ENCODE assay signal across 9 mouse cellular contexts in genomic region chr13:20297841-20298240, GRCm38 (mm10).
DNase-seq lines count a peak whose midpoint lies in the region; ATAC-seq and TF ChIP-seq lines count a peak whose summit lies in the region.
"Had no signal": no experiment of that assay in that cellular context is flagged by ENCODE, and none has a peak within 500 bp of the region (broad histone marks: within the 10 kb centered on the region; RNA-seq: fewer than 3 reads in every experiment).

No protein-coding gene starts in this region.

- H3K4me2 ChIP-seq in embryonic facial prominence, embryonic 14.5 days (ENCODE audit: low read depth, low read length), result no peak overlapping the region
- H3K4me2 ChIP-seq in hindbrain, embryonic 16.5 days (ENCODE audit: low read length), result no peak overlapping the region
- no peak overlapping the region for H3K4me2 ChIP-seq in limb, embryonic 11.5 days (ENCODE audit: low read depth, severe bottlenecking)

- TF ChIP-seq CTCF in testis, adult 2 months (IDR thresholded peaks at IDR 0.05; ENCODE audit: control insufficient read depth, insufficient read depth, insufficient replicate concordance, low read depth, low read length), result peak; percentile 54; the same call in 1 of the 2 replicates

- H3K4me1 ChIP-seq in testis, adult 2 months (ENCODE audit: control insufficient read depth, insufficient read depth, low read length), result no peaks in the 10 kb centered on the region
- no peaks in the 10 kb centered on the region for H3K4me1 ChIP-seq in embryonic facial prominence, embryonic 14.5 days (ENCODE audit: control insufficient read depth, insufficient read depth, low read length)
- H3K4me1 ChIP-seq in hindbrain, embryonic 16.5 days (ENCODE audit: control insufficient read depth, insufficient read depth, low read depth, low read length), result no peaks in the 10 kb centered on the region
- H3K4me1 ChIP-seq in limb, embryonic 11.5 days (ENCODE audit: control insufficient read depth, insufficient read depth, low read length), result no peaks in the 10 kb centered on the region

- TF ChIP-seq POLR2A in testis, adult 2 months (IDR thresholded peaks at IDR 0.05; ENCODE audit: control insufficient read depth, low read depth, low read length), result no peak

- H3K27me3 ChIP-seq in testis, adult 2 months (ENCODE audit: control insufficient read depth, insufficient read depth, low read length), result no peaks in the 10 kb centered on the region
- no peaks in the 10 kb centered on the region for H3K27me3 ChIP-seq in embryonic facial prominence, embryonic 14.5 days (replicated peaks; ENCODE audit: control insufficient read depth, insufficient read depth, low read length)
- H3K27me3 ChIP-seq in hindbrain, embryonic 16.5 days (replicated peaks; ENCODE audit: control insufficient read depth, insufficient read depth, low read length), result no peaks in the 10 kb centered on the region
- H3K27me3 ChIP-seq in limb, embryonic 11.5 days (ENCODE audit: control insufficient read depth, insufficient read depth, low read length), result no peaks in the 10 kb centered on the region

- no peaks in the 10 kb centered on the region for H3K9me3 ChIP-seq in embryonic facial prominence, embryonic 14.5 days (ENCODE audit: control insufficient read depth, low read length)
- H3K9me3 ChIP-seq in hindbrain, embryonic 16.5 days (ENCODE audit: control insufficient read depth, low read length), result no peaks in the 10 kb centered on the region
- H3K9me3 ChIP-seq in limb, embryonic 11.5 days (ENCODE audit: control insufficient read depth, low read length), result no peaks in the 10 kb centered on the region

- H3K9ac ChIP-seq in embryonic facial prominence, embryonic 14.5 days (ENCODE audit: low read depth, low read length), result no peak overlapping the region
- H3K9ac ChIP-seq in hindbrain, embryonic 16.5 days (ENCODE audit: low read depth, low read length), result no peak overlapping the region
- no peak overlapping the region for H3K9ac ChIP-seq in limb, embryonic 11.5 days (ENCODE audit: low read length)

- no peak overlapping the region for H3K4me3 ChIP-seq in testis, adult 2 months (ENCODE audit: control insufficient read depth, low read depth, low read length)
- no peak overlapping the region for H3K4me3 ChIP-seq in embryonic facial prominence, embryonic 14.5 days (ENCODE audit: low read depth, low read length)
- no peak overlapping the region for H3K4me3 ChIP-seq in hindbrain, embryonic 16.5 days (ENCODE audit: low read length)
- no peak overlapping the region for H3K4me3 ChIP-seq in limb, embryonic 11.5 days (ENCODE audit: low read depth, low read length)
- H3K4me3 ChIP-seq: myocyte had no signal

- 12% methylated on average over 3 of the region's 3 CpGs for WGBS in embryonic facial prominence, embryonic 14.5 days
- 16% methylated on average over 3 of the region's 3 CpGs for WGBS in hindbrain, embryonic 16.5 days
- WGBS in limb, embryonic 11.5 days, result 11% methylated on average over 3 of the region's 3 CpGs

- H3K36me3 ChIP-seq in testis, adult 2 months (ENCODE audit: control insufficient read depth, insufficient read depth, low read length), result no peaks in the 10 kb centered on the region
- H3K36me3 ChIP-seq in embryonic facial prominence, embryonic 14.5 days (ENCODE audit: control insufficient read depth, insufficient read depth, low read length), result no peaks in the 10 kb centered on the region
- no peaks in the 10 kb centered on the region for H3K36me3 ChIP-seq in hindbrain, embryonic 16.5 days (ENCODE audit: control insufficient read depth, insufficient read depth, low read length)
- no peaks in the 10 kb centered on the region for H3K36me3 ChIP-seq in limb, embryonic 11.5 days (ENCODE audit: control insufficient read depth, insufficient read depth, low read length)

- no peak for ATAC-seq in embryonic facial prominence, embryonic 14.5 days (ENCODE audit: low read depth)
- peak; percentile 51 for ATAC-seq in hindbrain, embryonic 16.5 days
- no peak for ATAC-seq in limb, embryonic 11.5 days (ENCODE audit: insufficient number of reproducible peaks, low FRiP score, low TSS enrichment, low read depth)

- no peak overlapping the region for H3K27ac ChIP-seq in testis, adult 2 months (ENCODE audit: control insufficient read depth, insufficient read depth, low read depth, low read length)
- no peak overlapping the region for H3K27ac ChIP-seq in embryonic facial prominence, embryonic 14.5 days (replicated peaks; ENCODE audit: low read depth, low read length)
- H3K27ac ChIP-seq in hindbrain, embryonic 16.5 days (ENCODE audit: low read depth, low read length), result no peak overlapping the region
- no peak overlapping the region for H3K27ac ChIP-seq in limb, embryonic 11.5 days (replicated peaks; ENCODE audit: low read depth, low read length)

- no peak for DNase-seq in testis, postnatal 14 days (ENCODE audit: low spot score)
- DNase-seq in adrenal gland, postnatal 36 days, result peak; percentile 62 to 73
- DNase-seq in embryonic facial prominence, embryonic 14.5 days (ENCODE audit: low spot score), result peak; percentile 70
- peak; percentile 80 for DNase-seq in limb, embryonic 11.5 days (ENCODE audit: low spot score)
- DNase-seq in neural tube, embryonic 10.5 days (ENCODE audit: extremely low spot score, low spot score), result peak; percentile 62
- DNase-seq in thymus, postnatal 25 days, result peak; percentile 46
